Mouse (Mus musculus) thymus, adult 2 months (tissue): ENCODE measurements around the gene Rplp2. TPM values are rescaled to one million over a fixed set of nuclear protein-coding genes. Genes with fewer than 3 reads are reported as not detected.
"Not testable (repeated sequence)": the region's sequence is repeated elsewhere in the genome, so short reads cannot be mapped to it uniquely, and the experiment has no call there.

Source experiments
- DNase-seq: peaks from one replicate; pipeline ENCODE4 v3.0.0; 2021
- H3K27ac ChIP-seq: fragments of 200-500 bp; 2 replicates; pipeline ENCODE4 v1.5.1; 2012; ENCODE audit warnings: low read length, control low read depth; ENCODE audit not compliant: control insufficient read depth, insufficient read depth
- H3K27me3 ChIP-seq: fragments of 200-500 bp; 2 replicates; pipeline ENCODE4 v1.6.1; 2012; ENCODE audit warnings: mild to moderate bottlenecking, low read length, moderate library complexity, mixed read lengths; ENCODE audit not compliant: control insufficient read depth, insufficient read depth
- H3K36me3 ChIP-seq: fragments of 200-500 bp; 2 replicates; pipeline ENCODE4 v1.6.1; 2012; ENCODE audit warnings: mild to moderate bottlenecking, low read length, moderate library complexity; ENCODE audit not compliant: control insufficient read depth, insufficient read depth
- H3K4me1 ChIP-seq: fragments of 200-500 bp; replicated peaks from 2 replicates; pipeline ENCODE4 v1.6.1; 2012; ENCODE audit warnings: low read length; ENCODE audit not compliant: control insufficient read depth, insufficient read depth
- H3K4me3 ChIP-seq: fragments of 200-500 bp; 2 replicates; pipeline ENCODE4 v1.5.1; 2012; ENCODE audit warnings: mild to moderate bottlenecking, low read length, control low read depth, moderate library complexity; ENCODE audit not compliant: control insufficient read depth, insufficient read depth
- CTCF ChIP-seq: fragments of 200-500 bp; IDR thresholded peaks from 2 replicates; pipeline ENCODE4 v1.5.1; 2012; ENCODE audit warnings: mild to moderate bottlenecking, control low read depth, low read length, moderate library complexity, borderline replicate concordance; ENCODE audit not compliant: control insufficient read depth, poor library complexity, insufficient read depth; ENCODE audit errors: extremely low read depth
- POLR2A ChIP-seq: fragments of 200-500 bp; IDR thresholded peaks from 2 replicates; pipeline ENCODE4 v1.6.1; 2012; ENCODE audit warnings: mild to moderate bottlenecking, low read length, control low read depth, moderate library complexity; ENCODE audit not compliant: control insufficient read depth, poor library complexity, insufficient read depth; ENCODE audit errors: extremely low read depth
- WGBS: fragments of 180-500 bp; shearing (Covaris S2); methylation state at CpG from one replicate; pipeline ENCODE4 v1.1.7; 2018; 5-methylcytosine and 5-hydroxymethylcytosine counted together
- polyA plus RNA-seq: library from polyadenylated mRNA; depleted of rRNA; stranded (reverse); fragments of >200 nt; gene quantifications from 2 replicates; pipeline ENCODE4 v1.2.3, GENCODE M21; 2012; rRNA removed

Gene Rplp2
- polyA plus RNA-seq: 674 and 750 TPM in 2 replicates

GRCm38 (mm10) chr7:141447110-141447991 lies at the start of gene Rplp2:
Gene Rplp2 (plus strand): TSS chr7:141447370.
- TF ChIP-seq CTCF: no peak; the same call in 1 of the 2 replicates
- TF ChIP-seq POLR2A: peak; percentile 85
- Histone ChIP-seq H3K27me3 (no peaks in the 10 kb centered on the region), H3K36me3 (peaks cover 3% of the 10 kb centered on the region; the same call in 1 of the 2 replicates), H3K27ac (peak within 1 kb of the TSS; percentile 79), H3K4me1 (peaks cover 21% of the 10 kb centered on the region), H3K4me3 (peak within 1 kb of the TSS; percentile 92)
- WGBS: under 1% methylated on average over 63 of the region's 63 CpGs
- peak; percentile 94 for DNase-seq

- 55% methylated on average over 5 of the region's 5 CpGs for WGBS
- Histone ChIP-seq H3K27me3 (no peaks in the 10 kb centered on the region), H3K4me1 (no peaks in the 10 kb centered on the region), H3K36me3 (peaks cover 40% of the 10 kb centered on the region), H3K27ac (no peak overlapping the region), H3K4me3 (no peak overlapping the region)
- DNase-seq: peak; percentile 54
- peak; percentile 74; the same call in 1 of the 2 replicates for TF ChIP-seq CTCF
- no peak for TF ChIP-seq POLR2A
Measured at GRCm38 (mm10) chr7:141403305-141403704, 43.9 kb upstream of the Rplp2 start.

GRCm38 (mm10) chr7:141405466-141405865 lies 41.7 kb upstream of the Rplp2 start:
- WGBS: 82% methylated on average over 4 of the region's 4 CpGs
- peaks cover 3% of the 10 kb centered on the region; the same call in 1 of the 2 replicates for H3K4me1 ChIP-seq
- TF ChIP-seq POLR2A (no peak), CTCF (no peak)
- H3K4me3 ChIP-seq: no peak overlapping the region
- DNase-seq: no peak
- no peaks in the 10 kb centered on the region for H3K27me3 ChIP-seq
- H3K36me3 ChIP-seq: peaks cover 22% of the 10 kb centered on the region
- no peak overlapping the region for H3K27ac ChIP-seq

- H3K27me3 ChIP-seq, H3K36me3 ChIP-seq, DNase-seq, H3K4me1 ChIP-seq, H3K27ac ChIP-seq, H3K4me3 ChIP-seq: not testable (repeated sequence)
- WGBS: over 99% methylated on average over 7 of the region's 7 CpGs
Measured at GRCm38 (mm10) chr7:141407670-141408069, 39.5 kb upstream of the Rplp2 start.

- Histone ChIP-seq H3K27me3 (no peaks in the 10 kb centered on the region), H3K36me3 (peaks cover 4% of the 10 kb centered on the region; the same call in 1 of the 2 replicates), H3K4me1 (peaks cover 11% of the 10 kb centered on the region), H3K4me3 (no peak overlapping the region), H3K27ac (no peak overlapping the region)
- TF ChIP-seq CTCF (peak; percentile 86), POLR2A (no peak)
- WGBS: 24% methylated on average over 11 of the region's 11 CpGs
- DNase-seq: peak; percentile 79
Measured at GRCm38 (mm10) chr7:141408833-141409232, 38.3 kb upstream of the Rplp2 start.

- 97% methylated on average over 8 of the region's 8 CpGs for WGBS
- Histone ChIP-seq H3K4me3 (no peak overlapping the region), H3K27me3 (no peaks in the 10 kb centered on the region), H3K4me1 (peaks cover 15% of the 10 kb centered on the region), H3K36me3 (peaks cover 4% of the 10 kb centered on the region; the same call in 1 of the 2 replicates), H3K27ac (no peak overlapping the region)
- TF ChIP-seq CTCF (no peak), POLR2A (no peak)
- no peak for DNase-seq
Measured at GRCm38 (mm10) chr7:141410631-141411030, 36.5 kb upstream of the Rplp2 start.

GRCm38 (mm10) chr7:141411667-141412066 lies 35.5 kb upstream of the Rplp2 start:
- 96% methylated on average over 1 of the region's 1 CpGs for WGBS
- Histone ChIP-seq H3K36me3 (peaks cover 4% of the 10 kb centered on the region; the same call in 1 of the 2 replicates), H3K27me3 (no peaks in the 10 kb centered on the region), H3K4me1 (peaks cover 15% of the 10 kb centered on the region), H3K27ac (no peak overlapping the region), H3K4me3 (no peak overlapping the region)
- DNase-seq: no peak
- no peak for TF ChIP-seq POLR2A
- TF ChIP-seq CTCF: no peak
